Mouse (Mus musculus): ENCODE measurements around the gene Crim1. TPM values are rescaled to one million over a fixed set of nuclear protein-coding genes. Genes with fewer than 3 reads are reported as not detected.
A peak's percentile ranks its signal among the peaks of the same experiment; 100 is the strongest.

The Crim1 gene
- total and polyA plus RNA-seq, 2 experiments from 2014 or later, result 14.1 to 88.9 TPM

DNA sequence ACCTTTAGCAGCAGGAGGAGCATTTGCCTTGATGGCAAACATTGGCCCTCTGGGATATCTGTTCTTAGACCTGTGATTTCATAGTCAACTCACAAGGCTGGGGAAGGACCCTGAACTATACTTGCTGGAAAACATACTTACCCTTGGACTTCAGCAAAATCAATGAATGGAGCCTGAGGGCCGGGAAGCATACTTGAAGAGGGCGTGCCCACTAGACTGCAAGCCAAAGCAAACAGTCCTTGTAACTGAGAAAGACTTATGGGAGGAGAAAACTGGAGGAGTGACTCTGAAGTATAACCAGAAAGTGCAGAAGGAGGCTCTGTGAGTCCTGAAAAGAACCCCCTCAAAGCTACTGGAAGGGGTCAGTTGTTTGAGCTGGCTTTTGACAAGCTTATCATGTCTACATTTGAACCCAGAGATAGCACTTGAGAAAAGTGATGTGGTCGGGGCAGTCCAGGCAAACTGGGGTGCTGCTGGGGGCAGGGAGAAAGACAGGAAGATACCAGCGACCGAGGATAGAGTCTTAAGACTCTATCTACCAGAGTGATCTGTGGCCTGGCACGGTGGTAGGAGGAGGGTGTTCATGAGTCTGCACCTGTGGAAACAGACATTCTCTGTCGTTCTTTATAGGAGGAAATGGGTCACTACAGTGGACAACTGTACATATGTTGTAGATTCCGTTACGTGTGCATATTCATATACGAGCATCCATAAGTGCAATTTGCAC lies 18.6 kb downstream of the Crim1 start:
- TF ChIP-seq CTCF (IDR thresholded peaks at IDR 0.05; ENCODE audit: low read depth), result no peak
- DNase-seq, result no peak
- Histone ChIP-seq H3K4me2 (ENCODE audit: low read depth) (no peak overlapping the region), H3K4me3 (ENCODE audit: low read depth, low read length) (no peak overlapping the region), H3K27me3 (ENCODE audit: insufficient read depth, low read length) (no peaks in the 10 kb centered on the region), H3K9ac (no peak overlapping the region), H3K27ac (ENCODE audit: low read depth, low read length) (no peak overlapping the region), H3K9me3 (ENCODE audit: low read length) (no peaks in the 10 kb centered on the region), H3K4me1 (ENCODE audit: insufficient read depth) (no peaks in the 10 kb centered on the region), H3K36me3 (ENCODE audit: insufficient read depth) (no peaks in the 10 kb centered on the region)
- ATAC-seq, result no peak
- 97% methylated on average over 10 of the region's 10 CpGs for WGBS

DNA sequence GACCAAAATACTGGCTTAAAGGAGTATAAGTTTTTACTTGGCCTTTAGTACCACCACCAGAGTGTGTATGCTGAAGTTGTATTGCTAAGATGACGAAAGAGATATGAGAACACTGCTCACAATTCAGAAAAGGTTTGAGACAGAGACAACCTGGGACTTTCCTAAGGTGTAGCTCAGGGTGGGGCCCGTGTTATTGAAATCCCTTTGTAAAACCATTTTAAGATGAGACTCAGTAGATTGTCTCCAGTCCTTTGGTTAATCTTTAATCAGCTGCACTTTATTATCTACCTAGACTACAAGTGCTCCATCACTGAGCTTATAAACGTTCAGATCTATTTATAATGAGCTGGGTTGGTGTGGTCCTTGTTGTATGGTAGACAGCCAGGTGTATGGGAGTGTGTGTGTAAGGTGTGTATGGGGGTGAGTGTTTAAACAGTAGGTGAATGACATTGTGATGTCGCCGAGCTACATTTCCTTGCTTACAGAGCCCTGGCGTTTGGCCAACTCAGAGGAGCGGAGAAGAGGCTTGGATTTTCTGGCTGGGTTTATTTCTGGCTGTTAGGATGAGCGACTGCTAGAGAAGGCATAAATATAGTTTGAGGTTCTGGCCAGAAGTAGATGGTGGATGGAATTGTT lies 21.1 kb downstream of the Crim1 start:
- DNase-seq (peak; percentile 58), ATAC-seq (no peak)
- no peaks in the 10 kb centered on the region for H3K9me3 ChIP-seq (ENCODE audit: low read length)
- H3K4me1 ChIP-seq (ENCODE audit: insufficient read depth), result no peaks in the 10 kb centered on the region
- H3K9ac ChIP-seq, result no peak overlapping the region
- no peak for TF ChIP-seq CTCF (IDR thresholded peaks at IDR 0.05; ENCODE audit: low read depth)
- no peaks in the 10 kb centered on the region for H3K36me3 ChIP-seq (ENCODE audit: insufficient read depth)
- H3K4me3 ChIP-seq (ENCODE audit: low read depth, low read length), result no peak overlapping the region
- no peaks in the 10 kb centered on the region for H3K27me3 ChIP-seq (ENCODE audit: insufficient read depth, low read length)
- H3K27ac ChIP-seq (ENCODE audit: low read depth, low read length), result no peak overlapping the region
- WGBS, result 58% methylated on average over 8 of the region's 8 CpGs
- H3K4me2 ChIP-seq (ENCODE audit: low read depth), result no peak overlapping the region

DNA sequence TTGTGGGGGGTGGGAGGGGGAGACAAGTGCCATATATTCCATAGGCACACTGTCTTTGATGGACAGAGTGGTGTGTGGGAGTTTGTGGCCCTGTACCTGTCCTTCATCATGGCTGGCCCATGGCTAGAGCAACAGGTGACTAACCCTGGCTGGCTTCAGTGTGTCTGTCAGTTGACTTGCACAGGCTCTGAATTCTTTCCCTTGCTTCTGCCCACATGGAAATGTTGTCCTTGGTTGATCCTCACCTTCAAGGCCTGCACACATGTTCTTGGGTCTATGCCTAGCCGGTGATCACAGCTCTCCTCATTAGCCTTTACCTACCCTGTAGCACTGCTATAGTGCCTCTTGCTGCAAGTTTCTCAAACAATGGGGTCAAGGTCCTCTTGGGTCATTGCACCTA lies 21.8 kb downstream of the Crim1 start:
- H3K36me3 ChIP-seq (ENCODE audit: insufficient read depth), result no peaks in the 10 kb centered on the region
- H3K9me3 ChIP-seq (ENCODE audit: low read length), result no peaks in the 10 kb centered on the region
- H3K27me3 ChIP-seq (ENCODE audit: insufficient read depth, low read length), result no peaks in the 10 kb centered on the region
- TF ChIP-seq CTCF (IDR thresholded peaks at IDR 0.05; ENCODE audit: low read depth), result no peak
- DNase-seq (no peak), ATAC-seq (no peak)
- no peak overlapping the region for H3K9ac ChIP-seq
- H3K4me1 ChIP-seq (ENCODE audit: insufficient read depth), result no peaks in the 10 kb centered on the region
- no peak overlapping the region for H3K27ac ChIP-seq (ENCODE audit: low read depth, low read length)
- no peak overlapping the region for H3K4me3 ChIP-seq (ENCODE audit: low read depth, low read length)
- 94% methylated on average over 1 of the region's 1 CpGs for WGBS
- H3K4me2 ChIP-seq (ENCODE audit: low read depth), result no peak overlapping the region

DNA sequence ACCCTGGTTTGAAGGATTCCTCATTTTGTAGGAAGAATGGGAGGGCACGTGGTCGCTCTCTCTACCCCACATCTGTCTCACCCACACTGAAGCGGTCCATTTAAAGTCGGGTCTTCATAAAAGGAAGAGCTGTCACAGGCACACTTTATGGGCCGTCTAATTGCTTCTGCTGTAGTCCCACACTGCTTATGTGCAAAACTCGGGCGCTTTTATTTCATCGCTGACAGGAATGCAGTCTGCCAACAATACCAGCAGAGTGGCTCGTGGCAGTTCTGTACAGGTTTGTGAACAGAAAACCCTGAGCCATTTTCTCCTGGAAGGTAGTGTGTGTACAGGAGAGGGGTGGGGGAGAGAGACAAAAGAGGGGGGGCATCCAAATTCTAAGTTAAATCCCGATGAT lies 23.9 kb downstream of the Crim1 start:
- ATAC-seq (peak; percentile 71), DNase-seq (peak; percentile 44)
- no peak overlapping the region for H3K9ac ChIP-seq
- H3K9me3 ChIP-seq (ENCODE audit: low read length), result no peaks in the 10 kb centered on the region
- no peak overlapping the region for H3K27ac ChIP-seq (ENCODE audit: low read depth, low read length)
- H3K4me3 ChIP-seq (ENCODE audit: low read depth, low read length), result no peak overlapping the region
- peak overlapping the region; percentile 20; the same call in 1 of the 2 replicates for H3K4me2 ChIP-seq (ENCODE audit: low read depth)
- H3K4me1 ChIP-seq (ENCODE audit: insufficient read depth), result no peaks in the 10 kb centered on the region
- no peaks in the 10 kb centered on the region for H3K36me3 ChIP-seq (ENCODE audit: insufficient read depth)
- 28% methylated on average over 10 of the region's 10 CpGs for WGBS
- no peak for TF ChIP-seq CTCF (IDR thresholded peaks at IDR 0.05; ENCODE audit: low read depth)
- no peaks in the 10 kb centered on the region for H3K27me3 ChIP-seq (ENCODE audit: insufficient read depth, low read length)

DNA sequence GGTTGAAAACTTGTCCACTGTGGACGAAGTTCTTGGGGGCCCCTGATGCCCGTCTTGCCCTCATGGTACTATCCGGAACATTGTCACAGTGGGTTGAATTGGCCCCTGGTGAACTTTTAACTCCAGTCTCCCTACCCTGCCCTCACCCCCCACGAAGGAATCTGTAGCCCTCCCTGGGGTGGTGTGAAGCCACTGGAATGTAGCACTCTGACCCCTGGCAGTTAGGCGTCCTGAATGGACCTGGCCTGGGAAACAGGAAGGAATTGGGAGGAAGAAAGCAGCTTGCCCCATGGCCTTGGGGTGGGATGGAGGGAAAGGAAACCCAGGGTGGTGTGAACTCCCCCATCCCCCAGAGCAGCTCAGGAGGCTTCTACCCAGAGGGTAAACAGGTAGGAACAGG lies 25.5 kb downstream of the Crim1 start:
- H3K4me3 ChIP-seq (ENCODE audit: low read depth, low read length), result no peak overlapping the region
- no peak overlapping the region for H3K4me2 ChIP-seq (ENCODE audit: low read depth)
- H3K27ac ChIP-seq (ENCODE audit: low read depth, low read length), result no peak overlapping the region
- WGBS, result 85% methylated on average over 5 of the region's 5 CpGs
- no peak overlapping the region for H3K9ac ChIP-seq
- H3K9me3 ChIP-seq (ENCODE audit: low read length), result no peaks in the 10 kb centered on the region
- no peaks in the 10 kb centered on the region for H3K36me3 ChIP-seq (ENCODE audit: insufficient read depth)
- no peak for DNase-seq
- ATAC-seq, result no peak
- TF ChIP-seq CTCF (IDR thresholded peaks at IDR 0.05; ENCODE audit: low read depth), result no peak
- no peaks in the 10 kb centered on the region for H3K4me1 ChIP-seq (ENCODE audit: insufficient read depth)
- no peaks in the 10 kb centered on the region for H3K27me3 ChIP-seq (ENCODE audit: insufficient read depth, low read length)

DNA sequence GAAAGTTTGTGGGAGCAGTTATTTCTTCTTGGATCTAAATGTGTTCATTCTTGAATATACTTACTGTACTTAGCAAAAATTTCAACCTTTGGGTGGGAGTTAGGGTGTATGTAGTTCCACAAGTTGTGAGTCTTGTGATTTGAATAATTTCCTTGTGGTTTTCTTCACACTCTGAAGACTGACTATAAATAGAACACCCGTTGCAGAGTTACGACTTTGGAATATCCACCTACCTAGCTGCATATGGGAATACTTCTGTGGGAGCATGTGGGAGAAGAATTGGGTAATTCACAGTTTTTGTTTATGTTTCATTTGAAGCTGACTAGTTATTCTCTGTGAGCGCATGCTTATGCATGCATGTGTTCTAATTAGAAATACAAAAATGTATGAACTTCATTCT lies 27.2 kb downstream of the Crim1 start:
- Histone ChIP-seq H3K9me3 (ENCODE audit: low read length) (no peaks in the 10 kb centered on the region), H3K36me3 (ENCODE audit: insufficient read depth) (no peaks in the 10 kb centered on the region), H3K4me1 (ENCODE audit: insufficient read depth) (no peaks in the 10 kb centered on the region), H3K27ac (ENCODE audit: low read depth, low read length) (no peak overlapping the region), H3K27me3 (ENCODE audit: insufficient read depth, low read length) (no peaks in the 10 kb centered on the region), H3K9ac (no peak overlapping the region), H3K4me3 (ENCODE audit: low read depth, low read length) (no peak overlapping the region), H3K4me2 (ENCODE audit: low read depth) (no peak overlapping the region)
- TF ChIP-seq CTCF (IDR thresholded peaks at IDR 0.05; ENCODE audit: low read depth), result no peak
- ATAC-seq (0 out of 2 replicates have a peak, but pooled peaks have one; percentile 16), DNase-seq (no peak)
- WGBS, result 53% methylated on average over 3 of the region's 3 CpGs

DNA sequence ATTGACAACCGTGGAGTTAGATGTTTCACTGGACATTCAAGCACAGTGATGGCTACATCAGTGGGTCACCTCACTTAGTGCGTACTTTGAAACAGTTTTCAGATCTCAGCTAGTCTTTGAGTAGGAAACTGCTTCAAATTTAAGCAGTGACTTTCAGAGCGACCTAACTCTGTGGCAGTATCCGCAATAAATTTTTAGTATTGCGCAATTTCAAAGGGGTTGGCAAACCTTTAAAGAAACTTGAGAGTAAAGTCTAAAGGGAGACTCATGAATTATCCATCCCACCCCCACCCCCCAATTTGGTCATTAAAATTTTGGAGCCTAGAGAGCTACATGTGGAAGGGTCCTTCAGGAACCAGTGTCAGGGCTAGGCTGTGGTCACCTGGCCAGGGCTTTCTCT lies 31.5 kb downstream of the Crim1 start:
- Histone ChIP-seq H3K27ac (ENCODE audit: low read depth, low read length) (no peak overlapping the region), H3K4me2 (ENCODE audit: low read depth) (no peak overlapping the region), H3K36me3 (ENCODE audit: insufficient read depth) (no peaks in the 10 kb centered on the region), H3K4me3 (ENCODE audit: low read depth, low read length) (no peak overlapping the region), H3K27me3 (ENCODE audit: insufficient read depth, low read length) (no peaks in the 10 kb centered on the region), H3K9me3 (ENCODE audit: low read length) (no peaks in the 10 kb centered on the region), H3K9ac (no peak overlapping the region), H3K4me1 (ENCODE audit: insufficient read depth) (no peaks in the 10 kb centered on the region)
- DNase-seq (no peak), ATAC-seq (no peak)
- 98% methylated on average over 5 of the region's 5 CpGs for WGBS
- TF ChIP-seq CTCF (IDR thresholded peaks at IDR 0.05; ENCODE audit: low read depth), result no peak

Measured in forebrain, postnatal 0 days (tissue).